Mouse (Mus musculus) hematopoietic stem cell, adult 5-6 weeks (primary cell): ENCODE measurements around the gene Agpat4. TPM values are rescaled to one million over a fixed set of nuclear protein-coding genes. Genes with fewer than 3 reads are reported as not detected.

Experiments
- ATAC-seq, 2 experiments: fragments of 125-278 bp in 1 of 2; replicated peaks in 1 of 2; 2 replicates each; pipeline ENCODE4 v1.8.0; 2016 to 2017; ENCODE audit warnings: inconsistent platforms in 2 of 2, mild to moderate bottlenecking in 2 of 2, moderate number of reproducible peaks in 2 of 2, low read depth in 1 of 2, moderate TSS enrichment in 1 of 2; ENCODE audit not compliant: low FRiP score in 2 of 2, poor library complexity in 2 of 2, severe bottlenecking in 2 of 2, insufficient read depth in 1 of 2, low TSS enrichment in 1 of 2
- total RNA-seq: library from RNA; stranded (forward); fragments of 172-1452, 232-1000 nt; gene quantifications from 2 replicates; pipeline ENCODE4 v1.2.3, GENCODE M21; 2017

Agpat4 gene
- total RNA-seq, result 6.1 and 8.9 TPM in 2 replicates

DNA sequence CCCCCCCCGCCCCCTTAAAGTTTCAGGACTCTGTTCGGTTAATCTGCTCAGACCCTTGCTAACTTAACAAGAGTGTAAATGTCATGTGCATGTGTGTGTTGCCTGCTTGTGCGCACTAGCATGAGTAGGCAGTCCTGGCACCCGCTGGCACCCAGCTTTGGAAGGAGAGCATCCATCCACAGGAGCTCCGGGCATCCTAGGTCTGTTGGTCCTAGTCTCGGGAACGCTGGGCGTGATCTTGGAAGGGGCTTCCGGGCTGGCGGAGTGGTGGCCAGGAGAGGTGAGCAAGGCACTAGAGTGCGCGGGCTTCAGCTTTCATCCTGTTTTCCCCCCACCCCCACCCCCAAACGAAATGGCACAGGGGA, at the start of gene Agpat4:
Gene Agpat4 (plus strand): TSS at position 144 of the 365 bp plus-strand sequence.
- 0 out of 4 replicates have a peak, but pooled peaks of 1 of the 2 experiments have one; percentile 14 for ATAC-seq

DNA sequence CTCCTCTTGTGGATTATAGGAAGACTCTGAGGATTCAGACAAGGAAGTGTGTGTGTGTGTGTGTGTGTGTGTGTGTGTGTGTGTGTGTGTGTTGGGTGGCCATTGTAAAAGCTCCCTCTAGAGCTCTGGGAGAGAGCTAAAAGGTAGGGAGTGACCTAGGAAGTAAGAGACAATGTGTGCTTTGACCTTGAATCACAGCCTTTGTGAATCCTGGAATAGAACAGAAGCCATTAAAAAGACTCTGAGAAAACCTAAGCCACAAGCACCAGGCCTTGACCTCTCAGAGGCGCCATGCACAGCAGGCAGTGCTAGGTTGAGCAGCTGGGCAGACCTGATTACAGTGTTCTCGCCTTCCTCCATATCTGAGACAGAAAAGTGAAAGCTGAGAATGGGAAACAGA, 41.7 kb upstream of the Agpat4 start:
- no peak for ATAC-seq

- no peak for ATAC-seq
These were observed 37.6 kb upstream of the Agpat4 start for GRCm38 (mm10) chr17:12080656-12081495.

- no peak for ATAC-seq
These were observed 36.3 kb upstream of the Agpat4 start for GRCm38 (mm10) chr17:12082201-12082600.

GRCm38 (mm10) chr17:12090261-12090927, 28.1 kb upstream of the Agpat4 start:
- no peak for ATAC-seq

- ATAC-seq, result no peak
These were observed 25.5 kb upstream of the Agpat4 start for GRCm38 (mm10) chr17:12092901-12093564.

- ATAC-seq, result no peak
These were observed 24.5 kb upstream of the Agpat4 start for GRCm38 (mm10) chr17:12094016-12094415.

DNA sequence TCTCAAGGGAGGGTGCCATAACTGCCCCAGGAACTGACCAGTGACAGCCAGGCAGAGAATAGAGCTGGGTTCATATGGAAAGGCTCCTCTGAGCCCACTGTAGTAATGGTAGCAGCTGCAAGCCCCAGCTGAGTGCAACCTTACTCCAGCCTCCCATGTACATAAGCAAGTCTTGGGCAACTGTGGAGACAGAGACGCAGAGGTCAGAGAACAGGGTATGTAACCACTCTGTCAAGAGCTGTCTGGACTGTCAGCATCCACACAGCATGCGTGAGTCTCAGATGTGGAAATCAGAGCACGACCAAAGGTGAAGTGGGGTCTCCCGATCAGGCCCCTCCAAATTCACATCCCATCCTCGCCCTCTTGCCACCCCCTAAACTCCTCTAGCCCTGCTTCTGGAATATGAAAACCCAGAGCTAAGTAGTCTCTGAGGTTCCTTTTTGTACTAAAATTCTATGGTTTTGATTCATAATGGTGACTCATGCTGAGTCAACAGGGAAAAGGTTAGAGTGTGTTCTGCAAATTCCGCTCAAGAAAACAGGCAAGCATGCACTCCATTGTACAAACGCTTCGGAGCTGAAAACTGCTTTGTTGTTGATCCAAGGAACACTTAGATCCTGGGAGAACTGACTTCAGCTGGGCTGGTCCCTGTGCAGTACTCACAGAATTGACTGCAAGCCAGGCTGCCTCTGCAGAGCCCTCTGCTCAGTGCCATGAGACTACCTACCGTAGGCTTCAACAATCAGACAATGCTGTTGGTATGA, 23.5 kb upstream of the Agpat4 start:
- ATAC-seq, result no peak

DNA sequence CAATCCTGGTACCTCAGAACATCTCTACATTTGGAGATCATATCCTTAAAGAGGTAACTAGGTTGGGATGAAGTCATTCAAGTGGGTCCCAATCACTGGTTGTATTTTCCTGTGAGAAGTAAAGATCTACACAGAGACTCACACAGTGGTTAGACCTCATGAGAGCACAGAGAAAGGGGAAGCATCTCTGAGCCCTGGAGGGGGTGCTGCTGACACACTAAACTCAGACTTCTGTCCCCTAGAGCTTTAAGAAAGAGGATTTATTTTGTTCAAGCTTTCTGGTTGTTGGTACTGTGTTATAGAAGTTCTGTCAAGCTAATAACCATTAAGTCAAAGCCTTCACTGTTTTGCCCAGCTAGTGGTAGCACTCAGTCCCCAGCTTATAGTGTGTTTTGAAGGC, 19.1 kb upstream of the Agpat4 start:
- ATAC-seq, result no peak

DNA sequence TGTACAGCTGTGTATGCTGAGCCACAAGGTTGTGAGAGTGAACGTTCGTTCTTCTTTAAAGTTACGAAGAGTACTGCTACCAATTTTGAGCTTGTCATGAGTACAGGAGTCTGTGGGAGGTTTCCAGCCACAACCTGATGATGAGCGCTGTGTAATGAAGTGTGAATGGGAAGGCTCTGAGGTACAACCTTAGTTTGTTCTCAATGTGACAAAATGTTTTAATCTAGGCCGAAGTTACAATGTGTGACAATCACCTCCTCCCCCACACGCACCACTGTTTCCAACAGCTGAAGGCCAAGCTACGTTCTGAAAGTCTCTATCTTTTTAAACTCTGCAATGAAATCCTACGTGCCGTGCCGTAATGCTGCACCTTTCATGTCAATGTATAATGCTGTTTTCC, 16.2 kb upstream of the Agpat4 start:
- ATAC-seq, result no peak

DNA sequence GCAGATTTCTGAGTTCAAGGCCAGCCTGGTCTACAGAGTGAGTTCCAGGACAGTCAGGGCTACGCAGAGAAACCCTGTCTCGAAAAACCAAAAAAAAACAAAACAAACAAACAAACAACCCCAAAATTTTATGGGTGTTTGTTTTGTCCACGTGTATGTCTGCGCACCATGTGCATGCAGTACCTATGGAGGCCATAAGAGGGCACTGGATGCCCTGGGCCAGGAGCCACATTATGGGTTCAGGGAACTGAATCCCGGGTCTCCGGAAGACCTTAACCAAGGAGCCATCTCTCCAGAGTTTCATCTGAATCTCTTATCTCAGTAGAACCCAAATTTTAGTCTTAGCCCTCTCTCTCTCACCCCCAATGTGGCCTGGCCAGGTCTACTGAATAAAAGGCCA, 14.7 kb upstream of the Agpat4 start:
- ATAC-seq, result no peak

DNA sequence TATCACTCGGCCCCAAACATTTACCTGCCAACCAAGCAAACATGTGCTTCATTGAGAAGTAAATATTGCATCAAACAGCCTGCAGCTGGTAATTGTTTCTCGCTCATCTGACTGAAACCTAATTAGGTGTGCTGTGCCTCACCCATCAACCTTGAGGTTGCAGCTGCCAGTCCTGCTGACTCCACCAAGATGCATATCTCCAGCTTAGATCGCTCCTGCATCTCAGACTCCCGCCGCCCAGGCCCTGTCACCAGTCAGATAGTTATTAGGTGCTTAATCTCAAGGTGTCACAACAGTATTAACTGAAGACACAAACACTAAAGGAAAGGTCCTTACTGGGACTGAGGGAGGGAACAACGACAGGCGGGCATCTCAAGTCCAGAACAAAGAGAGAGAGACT, 14.3 kb upstream of the Agpat4 start:
- no peak for ATAC-seq

- ATAC-seq, result no peak
These were observed 13.8 kb upstream of the Agpat4 start for GRCm38 (mm10) chr17:12104690-12105089.

DNA sequence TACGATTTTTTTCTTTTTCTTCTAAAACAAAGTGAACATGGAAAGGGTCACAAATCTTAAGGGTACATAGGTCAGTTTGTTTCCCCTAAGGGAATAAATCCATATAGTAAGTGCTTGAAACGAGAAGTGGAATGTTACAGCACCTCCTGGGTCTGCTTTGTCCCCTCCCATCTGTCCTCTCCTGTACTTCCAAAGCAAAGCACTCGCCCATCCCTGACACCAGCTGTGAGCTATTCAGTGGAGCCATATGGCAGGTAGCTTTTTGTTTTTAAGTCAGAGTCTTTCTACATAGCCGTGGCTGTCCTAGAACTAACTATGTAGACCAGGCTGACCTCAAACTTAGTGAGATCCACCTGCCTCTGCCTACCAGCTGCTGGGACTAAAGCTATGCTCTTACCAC, 12.2 kb upstream of the Agpat4 start:
- no peak for ATAC-seq

- ATAC-seq, result no peak
These were observed 4.9 kb upstream of the Agpat4 start for GRCm38 (mm10) chr17:12113626-12114025.

DNA sequence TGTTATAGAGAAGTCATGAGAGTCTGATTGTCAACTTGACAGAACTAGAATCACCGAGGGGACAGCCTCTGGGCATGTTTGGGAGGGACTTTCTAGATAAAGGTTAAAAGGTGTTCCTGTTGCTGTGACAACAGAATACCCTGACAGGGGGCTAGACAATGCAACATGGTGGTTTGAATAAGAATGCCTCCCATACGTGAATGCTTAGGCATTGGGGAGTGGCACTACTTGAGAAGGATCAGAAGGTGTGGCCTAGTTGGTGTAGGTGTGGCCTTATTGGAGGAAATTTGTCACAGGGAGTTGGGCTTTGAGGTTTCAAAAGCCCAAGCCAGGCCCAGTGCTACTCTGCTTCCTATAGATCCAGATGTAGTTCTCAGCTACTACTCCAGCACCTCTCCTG, 3.4 kb upstream of the Agpat4 start:
- ATAC-seq, result no peak

- ATAC-seq, result 0 out of 4 replicates have a peak, but pooled peaks of 1 of the 2 experiments have one; percentile 10
These were observed 373 bp upstream of the Agpat4 start for GRCm38 (mm10) chr17:12118131-12118530.
